Mouse (Mus musculus) megakaryocyte, adult 5-6 weeks (primary cell): ENCODE results near the gene Dlg2. TPM values are rescaled to one million over a fixed set of nuclear protein-coding genes. Genes with fewer than 3 reads are reported as not detected.
A peak's percentile ranks its signal among the peaks of the same experiment; 100 is the strongest.

Source experiments
- ATAC-seq: 2 replicates; pipeline ENCODE4 v1.8.0; 2016; ENCODE audit warnings: mild to moderate bottlenecking, inconsistent platforms; ENCODE audit not compliant: poor library complexity, severe bottlenecking
- total RNA-seq, 2 experiments: library from RNA; stranded (forward) in 1 of 2; stranded (reverse) in 1 of 2; fragments of 153-499, 151-499 nt in 1 of 2; fragments of 221-1000, 200-1000 nt in 1 of 2; gene quantifications; 2 replicates each; pipeline versions ENCODE4 v1.2.3 to v1.2.4; 2015 to 2017

Dlg2 gene
- total RNA-seq, 2 experiments from 2014 or later, result 0.33 TPM; not detected in 1

DNA sequence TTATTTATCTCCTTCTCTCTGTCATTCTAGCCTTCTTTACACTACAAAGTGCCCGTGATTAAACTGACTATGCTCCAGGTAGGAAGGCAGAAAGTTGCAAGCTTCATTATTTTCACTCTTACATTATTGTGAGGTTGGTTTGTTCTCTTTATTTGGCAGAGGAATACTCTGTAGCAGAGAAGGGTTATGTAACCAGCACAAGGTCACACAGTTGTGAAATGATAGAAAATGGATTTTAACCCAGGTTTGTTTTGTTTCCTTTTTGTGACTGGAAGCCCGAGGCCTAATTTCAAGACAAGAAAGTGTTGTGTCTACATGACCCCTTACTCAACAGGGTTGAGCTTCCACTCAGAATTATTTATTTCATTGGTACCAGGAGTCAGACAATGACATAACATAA lies 609.6 kb downstream of the Dlg2 start:
- ATAC-seq, result no peak

DNA sequence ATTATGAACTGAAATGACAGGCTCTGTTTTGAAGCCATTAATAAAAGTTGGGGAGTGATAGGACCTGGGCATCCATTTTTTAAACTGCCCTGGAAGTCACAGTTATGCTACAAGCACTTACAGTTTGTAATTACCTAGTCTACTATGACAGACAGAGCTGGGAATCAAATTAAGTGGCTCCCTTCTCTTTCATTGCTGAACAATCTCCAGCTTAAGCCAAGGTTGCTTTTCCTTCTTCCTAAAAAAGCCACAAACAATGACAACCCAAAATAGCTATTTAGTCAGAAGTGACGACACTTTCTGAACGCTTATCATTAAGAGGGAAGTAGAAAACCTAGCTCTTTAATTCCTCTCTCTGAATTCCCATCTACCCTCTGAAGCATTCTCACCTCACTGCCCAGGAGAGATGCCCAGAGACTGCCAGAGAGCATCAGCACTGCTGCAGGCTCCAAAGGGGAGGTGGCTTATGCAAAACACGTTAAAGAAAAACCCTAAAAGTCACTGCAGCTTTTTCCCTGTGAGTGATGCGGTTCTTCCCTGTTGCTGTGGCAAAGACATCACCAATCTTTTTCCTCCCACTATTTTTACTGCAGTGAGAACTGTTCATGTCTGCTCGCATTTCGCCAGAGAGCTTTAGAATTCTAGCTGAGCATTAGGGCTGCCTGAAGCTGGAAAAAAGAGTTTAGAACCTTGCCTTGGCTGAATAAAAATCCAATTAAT lies 612.9 kb downstream of the Dlg2 start:
- no peak for ATAC-seq

DNA sequence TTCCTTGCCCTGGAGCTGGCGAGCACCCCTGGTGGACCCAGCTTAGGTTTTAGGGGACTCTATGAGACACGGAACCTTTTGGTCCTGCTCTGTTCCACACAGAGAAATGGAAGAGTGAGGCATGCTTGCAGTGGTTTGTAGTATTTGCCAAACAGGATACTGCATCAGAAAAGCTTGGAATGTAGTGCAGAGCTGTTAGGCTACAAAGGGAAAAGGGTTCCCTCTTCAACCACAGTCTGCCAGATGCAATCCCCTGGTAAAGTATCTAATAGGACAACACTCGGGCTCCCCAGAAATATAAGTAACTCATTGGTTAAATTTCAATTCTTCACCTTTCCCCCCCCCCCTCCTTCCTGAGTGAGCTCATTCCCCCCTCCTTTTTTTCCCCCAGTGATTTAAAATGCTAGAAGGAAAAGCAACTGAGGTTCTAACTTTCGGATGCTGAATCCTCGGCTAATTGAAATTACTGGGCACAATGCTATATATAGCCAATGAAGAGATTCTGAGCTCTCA lies 613.9 kb downstream of the Dlg2 start:
- ATAC-seq, result no peak

DNA sequence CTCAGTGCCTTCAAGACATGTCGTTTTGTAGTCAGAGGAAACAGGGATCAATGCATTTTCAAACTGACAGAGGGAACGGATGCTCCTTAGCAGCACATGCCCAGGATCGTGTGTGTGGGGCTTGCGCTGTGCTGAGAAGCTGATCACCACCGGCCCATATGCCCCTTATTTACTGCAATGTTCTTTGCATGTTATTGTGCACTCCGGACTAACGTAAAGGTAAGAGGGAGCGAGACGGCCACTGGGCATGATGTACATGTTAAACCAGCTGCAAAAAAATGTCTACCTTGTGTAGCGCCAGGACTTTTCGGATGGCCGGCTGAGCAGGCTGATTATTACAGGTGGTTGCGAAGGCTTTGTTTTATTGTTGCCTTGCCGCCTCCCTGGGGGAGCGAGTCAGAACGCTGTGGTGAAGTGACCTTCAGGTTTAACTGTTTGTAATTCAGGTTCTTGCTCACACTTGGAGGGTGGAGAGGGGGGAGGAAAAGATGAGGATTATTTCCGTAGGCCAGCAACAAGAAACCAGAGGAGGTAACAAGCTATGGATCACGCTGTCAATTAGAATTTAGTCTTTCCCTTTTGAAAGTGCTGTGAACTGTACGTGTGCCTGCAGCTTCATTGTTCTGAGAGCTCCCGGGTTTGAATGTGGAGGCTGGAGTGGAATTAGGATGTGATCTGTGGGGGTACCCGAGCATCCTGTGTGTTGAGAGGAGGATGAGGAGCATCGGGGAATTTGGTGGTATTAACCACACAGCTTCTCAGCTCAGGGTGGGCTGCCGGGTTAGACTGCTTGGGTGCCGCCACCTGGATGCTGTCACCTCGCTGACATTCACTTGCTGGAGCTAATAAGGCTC lies 614.6 kb downstream of the Dlg2 start:
- ATAC-seq, result no peak

DNA sequence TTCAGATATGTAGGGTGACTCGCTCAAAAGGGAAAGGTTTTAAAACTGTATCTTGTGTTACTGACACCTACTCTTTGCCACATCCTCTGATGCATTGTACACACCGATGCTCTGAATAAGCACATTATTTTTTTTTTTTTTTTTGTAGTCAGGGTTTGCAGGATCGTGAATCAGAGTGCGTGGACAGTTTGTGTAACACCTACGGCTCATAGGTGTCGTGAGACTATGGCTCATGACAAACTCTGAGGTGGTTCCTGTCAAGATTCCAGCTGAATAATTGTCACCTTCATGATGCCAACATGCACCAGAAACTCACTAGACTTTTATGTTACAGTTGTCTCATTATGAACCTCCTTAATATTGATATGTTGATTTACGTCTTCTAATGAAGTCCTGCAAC lies 620.0 kb downstream of the Dlg2 start:
- ATAC-seq, result no peak

DNA sequence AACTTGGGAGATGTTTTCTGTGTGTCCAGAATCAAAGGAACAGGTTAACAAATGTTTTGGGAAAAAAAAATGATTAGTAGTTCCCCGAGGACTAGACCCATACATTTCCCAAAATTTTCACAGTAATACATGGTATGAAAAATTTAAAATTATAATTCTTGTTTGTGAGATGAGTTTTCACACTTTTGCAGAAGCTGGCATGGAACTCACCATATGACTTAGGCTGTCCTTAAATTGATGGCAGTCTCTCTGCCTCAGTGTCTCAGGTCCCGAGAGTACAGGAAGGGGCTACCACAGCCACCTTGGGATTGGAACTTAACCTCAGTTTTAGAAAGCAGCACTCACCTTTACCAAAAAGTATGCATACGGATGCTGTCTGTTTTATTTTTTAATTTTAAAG lies 622.0 kb downstream of the Dlg2 start:
- ATAC-seq, result no peak

DNA sequence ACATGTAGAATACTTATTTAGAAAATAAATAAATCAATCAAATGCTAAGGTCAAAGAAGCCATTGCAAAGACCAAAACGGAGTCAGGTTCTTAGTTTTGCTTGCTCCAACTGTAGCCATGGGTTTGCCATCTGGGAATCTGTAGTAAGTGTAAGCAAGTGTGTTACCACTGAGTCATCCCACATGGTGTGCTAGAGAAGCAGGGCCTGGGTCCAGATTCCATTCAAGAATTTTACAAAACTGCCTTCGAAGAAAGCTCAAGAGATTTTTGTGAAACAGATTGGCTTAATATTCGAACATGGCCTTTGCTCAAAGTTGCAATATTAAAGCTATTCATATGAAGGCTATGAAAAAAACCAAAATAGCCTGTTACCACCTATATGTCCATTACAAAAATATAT lies 633.1 kb downstream of the Dlg2 start:
- ATAC-seq, result no peak

DNA sequence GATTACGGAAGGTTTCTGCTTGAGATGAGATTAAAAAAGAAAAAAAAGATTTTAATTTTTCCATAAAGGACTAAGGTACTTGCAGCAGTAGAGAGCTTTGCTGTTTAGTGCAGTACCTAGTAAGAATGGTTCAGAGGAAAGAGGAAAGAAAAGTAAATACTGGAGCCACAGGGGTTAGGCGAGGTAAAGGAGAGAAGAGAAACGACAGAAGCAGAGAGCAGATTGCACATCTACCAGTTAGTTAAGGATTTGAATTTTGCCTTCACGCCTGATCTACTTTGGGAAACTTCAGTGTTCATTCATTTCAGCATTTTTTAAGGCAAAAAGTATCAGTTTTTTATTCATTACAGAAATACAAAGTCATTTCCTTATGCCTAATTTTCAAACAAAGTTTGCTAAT lies 655.7 kb downstream of the Dlg2 start:
- ATAC-seq, result no peak

DNA sequence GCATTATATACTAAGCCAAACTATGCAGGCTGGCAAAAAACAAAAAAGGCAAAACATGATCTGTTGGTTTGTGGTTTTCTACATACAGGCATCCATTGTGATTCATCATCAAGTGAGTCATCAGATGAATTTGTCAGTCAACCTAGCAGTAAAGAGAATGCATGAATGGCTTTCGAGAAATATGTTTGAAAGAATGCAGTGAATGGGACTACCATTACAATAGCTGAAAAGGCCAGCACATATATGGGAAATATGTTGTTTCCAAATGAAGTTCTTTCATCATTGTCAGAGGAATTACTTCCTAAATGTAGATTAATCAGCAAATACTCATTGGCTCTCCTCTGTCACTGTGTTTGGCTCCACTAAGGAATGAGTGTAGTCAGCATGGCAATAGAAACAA lies 677.6 kb downstream of the Dlg2 start:
- ATAC-seq, result no peak

DNA sequence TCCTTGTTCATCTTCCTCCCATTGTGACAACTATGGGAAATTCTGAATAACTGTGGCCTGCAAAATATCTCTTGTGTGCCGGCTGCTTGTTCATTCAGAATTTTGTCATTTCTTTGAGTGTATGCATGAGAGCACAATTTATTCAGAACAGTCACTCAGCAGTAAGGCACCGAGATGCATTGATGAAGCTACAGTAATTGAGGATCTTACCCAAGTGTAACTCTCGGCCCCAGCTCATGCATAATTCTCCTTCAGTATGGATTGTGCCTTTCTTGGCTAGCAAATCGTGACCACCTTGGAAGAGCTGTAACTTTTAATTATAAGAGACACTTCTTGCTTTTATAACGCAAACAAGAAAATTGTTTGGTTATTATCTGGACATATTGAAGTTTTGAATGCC lies 682.7 kb downstream of the Dlg2 start:
- ATAC-seq, result no peak

DNA sequence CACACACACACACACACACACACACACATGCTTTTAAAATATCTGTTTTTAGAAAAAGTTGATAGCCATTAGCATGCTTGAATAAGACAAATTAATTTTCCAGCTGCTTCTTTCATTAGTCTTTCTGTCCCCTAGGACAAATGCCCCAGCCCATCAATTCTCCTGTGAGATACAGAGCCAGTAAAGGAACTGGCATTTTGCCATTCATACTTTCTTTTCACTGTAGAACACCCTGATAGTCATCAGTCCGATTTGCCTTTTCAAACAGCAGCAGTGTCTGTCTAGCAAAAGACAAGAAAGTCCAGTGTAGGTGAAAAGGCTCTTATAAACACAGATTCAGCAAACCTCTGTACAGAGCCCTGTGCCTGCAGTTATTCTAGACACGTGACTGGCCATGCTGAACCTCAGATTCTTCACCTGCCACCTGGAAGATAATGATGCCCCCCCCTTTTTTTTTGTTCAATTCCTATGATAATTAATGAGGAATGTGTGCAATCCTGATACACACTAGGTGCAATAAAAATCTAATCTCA lies 685.2 kb downstream of the Dlg2 start:
- ATAC-seq, result no peak

DNA sequence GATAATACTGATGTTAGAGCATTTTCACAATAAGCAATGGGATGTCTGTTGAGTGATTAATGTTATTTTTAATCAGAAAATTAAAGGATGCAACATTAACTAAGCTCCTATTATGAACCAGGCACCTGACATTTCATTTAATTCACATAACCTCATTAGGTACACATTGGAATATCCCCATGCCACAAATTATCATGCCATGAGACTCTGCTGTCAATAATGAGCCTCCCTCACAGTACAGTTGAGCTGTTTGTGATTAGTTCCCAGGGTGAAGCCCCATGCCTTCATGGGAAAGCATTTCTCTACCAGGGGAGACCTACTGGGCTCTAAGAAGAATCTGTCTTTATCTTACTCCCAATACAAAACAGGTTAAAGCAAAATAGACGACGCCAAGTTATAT lies 697.1 kb downstream of the Dlg2 start:
- no peak for ATAC-seq

DNA sequence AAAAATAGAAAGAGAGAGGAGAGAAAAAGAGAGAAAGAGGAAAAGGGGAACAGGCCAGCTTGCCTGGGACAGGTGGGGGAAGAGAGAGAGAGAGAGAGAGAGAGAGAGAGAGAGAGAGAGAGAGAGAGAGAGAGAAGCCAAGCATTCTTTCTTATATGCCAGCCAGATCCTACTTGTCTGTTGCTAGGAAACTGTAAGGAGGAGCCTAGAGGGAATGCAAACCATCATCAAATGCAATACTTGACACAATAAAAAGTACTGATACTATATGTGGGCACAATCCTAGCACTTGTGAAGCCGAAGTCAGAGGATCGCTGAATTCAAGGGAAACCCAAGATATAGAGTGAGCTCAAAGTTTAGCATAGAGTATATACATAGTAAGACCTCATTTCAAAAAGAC lies 711.7 kb downstream of the Dlg2 start:
- no peak for ATAC-seq

DNA sequence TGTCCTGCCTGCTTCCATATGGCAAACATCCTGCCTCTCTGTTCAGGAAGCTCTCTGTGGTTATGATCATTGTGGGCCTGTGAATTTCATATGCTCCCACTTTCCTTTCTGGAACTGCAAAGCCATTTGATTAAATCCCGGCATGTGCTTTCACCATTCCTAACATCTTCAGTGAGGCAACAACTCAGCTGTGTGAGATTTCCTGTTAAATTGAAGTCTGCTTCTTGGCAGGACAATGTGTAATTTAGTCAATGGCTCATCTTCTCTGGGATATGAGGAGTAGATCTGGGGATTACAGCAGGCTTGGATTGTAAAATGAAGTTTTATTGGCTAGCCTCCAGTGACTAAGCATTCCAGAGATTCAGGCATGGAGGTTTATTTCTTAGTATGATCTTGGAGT lies 722.9 kb downstream of the Dlg2 start:
- ATAC-seq, result no peak

DNA sequence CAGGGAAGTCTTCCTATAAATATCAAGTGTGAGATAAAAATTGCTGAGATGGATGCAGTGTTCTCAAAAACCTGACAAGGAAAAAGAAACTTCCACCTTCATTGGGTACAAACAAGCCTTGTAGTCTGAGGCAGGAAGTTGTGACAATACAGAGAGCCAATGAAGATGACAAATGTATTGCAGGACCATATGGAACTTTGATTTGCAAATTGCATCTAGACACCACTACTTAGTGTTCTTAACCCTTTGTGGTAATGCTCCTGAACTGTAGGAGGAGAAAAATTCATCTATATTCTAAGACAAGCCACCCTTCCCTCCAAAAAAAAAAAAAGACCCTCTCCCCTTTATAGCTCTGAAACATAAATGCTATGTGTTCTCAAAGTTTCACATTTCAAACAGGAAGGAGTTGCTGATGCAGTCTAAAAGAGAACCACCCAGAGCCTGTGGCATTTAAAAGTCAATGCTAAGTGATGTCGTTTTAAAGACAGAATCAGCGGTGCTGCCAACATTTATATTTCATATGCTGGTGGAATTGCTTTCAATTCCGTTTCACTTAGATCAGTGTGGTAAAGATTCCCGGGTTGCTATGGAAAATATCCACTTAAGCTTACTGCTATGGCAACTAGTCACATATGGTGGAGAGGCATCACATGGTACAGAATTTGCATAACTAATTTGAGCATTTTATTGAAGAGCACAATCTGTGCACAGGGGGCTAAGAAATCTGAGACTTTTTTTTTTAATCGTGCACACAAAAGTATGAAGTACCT lies 731.8 kb downstream of the Dlg2 start:
- no peak for ATAC-seq

DNA sequence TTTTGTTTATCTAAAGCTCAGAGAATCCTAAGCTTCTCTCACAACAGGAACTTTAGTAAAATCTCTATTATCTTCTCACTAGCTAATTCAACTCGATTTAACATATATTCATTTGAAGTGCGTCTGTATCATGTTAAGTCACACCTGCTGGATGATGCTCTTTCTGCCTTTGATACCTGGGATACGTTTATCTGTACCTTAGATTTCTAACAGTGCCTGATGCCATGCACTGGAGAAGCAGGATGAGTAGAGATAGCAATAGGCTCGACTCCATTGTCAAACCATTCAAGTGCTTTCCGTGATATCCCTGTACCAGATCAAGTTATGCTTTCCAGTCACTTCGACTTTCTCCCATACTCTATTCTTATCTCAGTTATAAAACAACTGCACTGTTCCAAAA lies 732.5 kb downstream of the Dlg2 start:
- ATAC-seq, result no peak

DNA sequence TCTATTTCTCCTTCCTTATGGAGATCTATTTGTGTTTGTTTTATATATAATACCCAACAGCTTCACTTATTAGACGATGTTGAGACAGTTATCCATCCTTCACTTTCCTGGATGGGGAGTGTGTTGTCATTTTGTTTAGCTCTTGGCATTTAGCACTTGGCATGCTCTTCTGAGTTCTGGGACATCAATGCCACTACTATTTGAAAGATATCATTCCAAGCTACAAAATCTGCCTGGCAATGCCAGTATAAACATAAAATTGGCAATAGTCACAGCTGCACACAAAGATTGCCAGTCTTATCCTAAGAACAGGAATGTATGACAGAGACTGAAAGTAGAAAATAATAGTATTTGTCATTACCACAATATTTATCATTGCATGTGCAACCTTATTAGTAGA lies 735.8 kb downstream of the Dlg2 start:
- ATAC-seq, result no peak

DNA sequence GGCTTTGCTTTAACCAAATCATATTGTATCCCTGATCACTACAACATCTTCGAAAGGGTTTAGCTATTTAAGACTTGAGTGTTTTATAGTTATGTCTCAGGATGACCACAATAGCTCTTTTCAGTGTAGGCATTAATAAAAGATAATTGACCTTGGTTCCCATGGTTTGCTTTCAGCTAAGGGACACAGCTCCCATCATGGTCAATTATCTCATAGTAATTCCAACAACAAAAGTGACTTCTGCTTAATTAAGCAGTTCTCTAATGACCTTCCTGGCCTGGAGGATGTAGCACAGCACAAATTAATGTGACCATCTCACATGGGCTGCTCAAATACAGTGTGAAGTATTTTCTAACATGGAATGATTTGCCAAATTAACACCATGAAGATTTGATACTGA lies 738.4 kb downstream of the Dlg2 start:
- ATAC-seq, result no peak

DNA sequence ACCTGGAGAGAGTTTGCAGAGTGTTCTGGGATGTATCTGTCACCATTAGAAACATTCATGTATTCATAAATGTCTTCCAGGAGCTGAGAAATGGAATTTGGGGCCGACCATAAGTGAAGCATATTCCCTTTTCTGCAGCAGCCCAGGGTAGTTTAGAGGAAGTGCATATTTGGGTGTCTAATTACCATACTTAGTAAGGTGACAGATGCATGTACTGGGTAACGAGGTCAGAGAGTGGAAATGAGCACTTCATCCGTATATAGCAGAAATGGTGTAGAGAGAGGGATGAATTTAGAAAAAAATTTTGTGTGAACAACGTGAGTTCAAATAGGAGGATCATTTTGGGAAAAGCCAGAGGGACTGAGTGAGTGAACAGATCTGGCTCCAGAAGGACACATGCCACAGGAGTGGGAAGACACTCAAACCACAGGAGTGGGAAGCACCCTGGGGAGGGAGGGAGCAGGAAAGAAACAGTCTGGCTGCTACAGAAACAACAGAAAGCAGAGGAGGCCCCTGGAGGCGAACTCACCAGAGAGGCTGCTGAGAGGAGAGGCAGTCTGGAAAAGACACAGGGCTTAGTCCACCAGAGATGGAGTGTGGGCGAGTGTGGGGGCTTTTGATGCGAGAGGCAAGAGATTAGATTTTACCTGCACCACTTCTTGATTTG lies 742.0 kb downstream of the Dlg2 start:
- no peak for ATAC-seq

DNA sequence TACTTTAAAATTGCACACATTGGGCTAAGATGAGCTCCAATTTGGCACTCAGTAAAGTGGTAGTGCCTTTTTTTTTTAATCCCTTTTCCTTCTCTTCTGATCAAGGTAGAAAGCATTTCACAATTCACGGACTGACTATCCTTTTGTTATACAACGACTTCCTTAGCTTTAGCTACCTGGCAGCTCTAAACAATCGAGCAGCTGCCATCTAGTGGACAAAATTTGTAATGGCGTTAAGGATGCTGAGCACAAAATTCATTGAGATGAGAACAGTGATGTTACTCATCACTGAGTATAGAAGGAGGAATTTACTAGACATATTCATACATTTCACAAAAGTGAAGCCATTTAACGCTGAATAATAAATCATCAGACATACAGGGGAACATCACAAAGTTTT lies 750.0 kb downstream of the Dlg2 start:
- ATAC-seq, result peak; percentile 62

DNA sequence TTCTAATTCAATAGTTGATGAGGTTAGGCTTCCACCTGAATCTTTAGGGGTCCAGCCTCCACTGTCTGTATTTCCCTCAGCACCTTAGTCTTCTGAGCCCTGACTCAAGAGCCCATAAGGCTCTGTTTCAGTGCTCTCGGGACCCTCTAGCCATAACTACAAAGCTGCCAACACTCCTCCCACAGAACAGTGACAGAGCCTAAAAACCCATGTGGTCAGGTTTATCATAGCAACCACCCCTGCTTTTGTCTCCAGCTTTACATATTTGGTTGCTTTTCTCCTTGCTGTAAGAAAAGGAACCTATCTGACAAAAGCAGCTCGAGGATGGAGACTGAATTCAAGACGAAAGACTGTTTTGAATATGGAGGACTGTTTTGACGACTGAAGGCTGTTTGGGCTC lies 765.2 kb downstream of the Dlg2 start:
- no peak for ATAC-seq
